Mouse (Mus musculus) thymus, adult 2 months (tissue): Measurements from ENCODE around the gene 4921524J17Rik. TPM values are rescaled to one million over a fixed set of nuclear protein-coding genes. Genes with fewer than 3 reads are reported as not detected.

Experiments
- DNase-seq: peaks from one replicate; pipeline ENCODE4 v3.0.0; 2021
- H3K27ac ChIP-seq: fragments of 200-500 bp; 2 replicates; pipeline ENCODE4 v1.5.1; 2012; ENCODE audit warnings: low read length, control low read depth; ENCODE audit not compliant: control insufficient read depth, insufficient read depth
- H3K27me3 ChIP-seq: fragments of 200-500 bp; 2 replicates; pipeline ENCODE4 v1.6.1; 2012; ENCODE audit warnings: mild to moderate bottlenecking, low read length, moderate library complexity, mixed read lengths; ENCODE audit not compliant: control insufficient read depth, insufficient read depth
- H3K36me3 ChIP-seq: fragments of 200-500 bp; 2 replicates; pipeline ENCODE4 v1.6.1; 2012; ENCODE audit warnings: mild to moderate bottlenecking, low read length, moderate library complexity; ENCODE audit not compliant: control insufficient read depth, insufficient read depth
- H3K4me1 ChIP-seq: fragments of 200-500 bp; replicated peaks from 2 replicates; pipeline ENCODE4 v1.6.1; 2012; ENCODE audit warnings: low read length; ENCODE audit not compliant: control insufficient read depth, insufficient read depth
- H3K4me3 ChIP-seq: fragments of 200-500 bp; 2 replicates; pipeline ENCODE4 v1.5.1; 2012; ENCODE audit warnings: mild to moderate bottlenecking, low read length, control low read depth, moderate library complexity; ENCODE audit not compliant: control insufficient read depth, insufficient read depth
- CTCF ChIP-seq: fragments of 200-500 bp; IDR thresholded peaks from 2 replicates; pipeline ENCODE4 v1.5.1; 2012; ENCODE audit warnings: mild to moderate bottlenecking, control low read depth, low read length, moderate library complexity, borderline replicate concordance; ENCODE audit not compliant: control insufficient read depth, poor library complexity, insufficient read depth; ENCODE audit errors: extremely low read depth
- POLR2A ChIP-seq: fragments of 200-500 bp; IDR thresholded peaks from 2 replicates; pipeline ENCODE4 v1.6.1; 2012; ENCODE audit warnings: mild to moderate bottlenecking, low read length, control low read depth, moderate library complexity; ENCODE audit not compliant: control insufficient read depth, poor library complexity, insufficient read depth; ENCODE audit errors: extremely low read depth
- WGBS: fragments of 180-500 bp; shearing (Covaris S2); methylation state at CpG from one replicate; pipeline ENCODE4 v1.1.7; 2018; 5-methylcytosine and 5-hydroxymethylcytosine counted together
- polyA plus RNA-seq: library from polyadenylated mRNA; depleted of rRNA; stranded (reverse); fragments of >200 nt; gene quantifications from 2 replicates; pipeline ENCODE4 v1.2.3, GENCODE M21; 2012

4921524J17Rik gene
- polyA plus RNA-seq, 1 experiment = 7.2 TPM

DNA sequence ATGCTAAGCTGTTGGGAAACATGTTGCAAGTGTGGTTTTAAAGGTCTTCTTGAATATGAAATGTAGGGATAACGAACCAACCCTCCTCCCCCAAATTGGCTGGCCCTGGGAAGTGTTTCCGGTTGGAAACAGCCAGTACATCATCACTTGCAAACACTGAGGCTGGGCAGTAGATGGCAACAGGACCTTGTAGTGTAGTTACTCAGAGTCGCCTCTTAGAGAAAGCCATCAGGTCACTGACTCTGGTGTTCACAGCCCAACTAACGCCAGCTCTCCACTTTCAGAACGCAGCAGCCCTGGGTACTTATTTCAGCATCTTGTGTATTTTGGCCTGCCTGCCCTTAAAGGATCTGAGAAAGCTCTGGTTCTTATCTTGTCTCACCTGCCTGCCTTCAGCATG is 28.2 kb upstream of the 4921524J17Rik start:
- DNase-seq = no peak
- 82% methylated on average over 5 of the region's 5 CpGs for WGBS

DNA sequence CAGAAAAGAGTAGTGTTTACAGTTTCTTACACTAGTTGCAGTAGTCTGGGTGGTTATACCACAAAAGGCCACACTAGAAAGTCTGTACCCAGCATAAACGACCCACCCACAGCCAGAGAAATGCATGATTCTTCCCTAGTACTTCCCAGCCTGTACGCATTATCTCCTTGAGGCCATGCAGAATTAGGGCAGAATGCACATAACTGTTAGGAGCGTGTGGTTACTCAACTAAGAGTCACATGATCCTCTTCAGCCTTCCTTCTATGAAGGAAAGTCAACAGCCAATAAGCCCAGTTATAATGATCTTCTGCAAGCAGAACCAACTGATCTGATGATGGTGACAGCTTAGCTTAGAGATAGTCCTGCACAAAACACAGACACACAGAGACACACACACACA is 26.9 kb upstream of the 4921524J17Rik start:
- Histone ChIP-seq H3K27me3 (no peaks in the 10 kb centered on the region), H3K36me3 (no peaks in the 10 kb centered on the region), H3K27ac (no peak overlapping the region), H3K4me3 (no peak overlapping the region), H3K4me1 (no peaks in the 10 kb centered on the region)
- DNase-seq = no peak
- 83% methylated on average over 3 of the region's 3 CpGs for WGBS
- no peak for TF ChIP-seq CTCF
- TF ChIP-seq POLR2A = no peak

More for the DNA sequence above, 28.2 kb upstream of the 4921524J17Rik start:
- Histone ChIP-seq H3K27me3 (no peaks in the 10 kb centered on the region), H3K4me3 (no peak overlapping the region), H3K27ac (no peak overlapping the region), H3K36me3 (no peaks in the 10 kb centered on the region), H3K4me1 (no peaks in the 10 kb centered on the region)
- TF ChIP-seq CTCF = no peak
- TF ChIP-seq POLR2A = no peak

GRCm38 (mm10) chr8:85456536-85456935 is 23.9 kb upstream of the 4921524J17Rik start:
- H3K27ac ChIP-seq = no peak overlapping the region
- H3K4me3 ChIP-seq = no peak overlapping the region
- TF ChIP-seq POLR2A (no peak), CTCF (no peak; the same call in 1 of the 2 replicates)
- no peaks in the 10 kb centered on the region for H3K36me3 ChIP-seq
- DNase-seq = peak; percentile 57
- 15% methylated on average over 14 of the region's 14 CpGs for WGBS
- peaks cover 4% of the 10 kb centered on the region; the same call in 1 of the 2 replicates for H3K4me1 ChIP-seq
- H3K27me3 ChIP-seq = no peaks in the 10 kb centered on the region

- WGBS = 72% methylated on average over 8 of the region's 8 CpGs
Observed at GRCm38 (mm10) chr8:85454750-85455149, 22.1 kb upstream of the 4921524J17Rik start.

DNA sequence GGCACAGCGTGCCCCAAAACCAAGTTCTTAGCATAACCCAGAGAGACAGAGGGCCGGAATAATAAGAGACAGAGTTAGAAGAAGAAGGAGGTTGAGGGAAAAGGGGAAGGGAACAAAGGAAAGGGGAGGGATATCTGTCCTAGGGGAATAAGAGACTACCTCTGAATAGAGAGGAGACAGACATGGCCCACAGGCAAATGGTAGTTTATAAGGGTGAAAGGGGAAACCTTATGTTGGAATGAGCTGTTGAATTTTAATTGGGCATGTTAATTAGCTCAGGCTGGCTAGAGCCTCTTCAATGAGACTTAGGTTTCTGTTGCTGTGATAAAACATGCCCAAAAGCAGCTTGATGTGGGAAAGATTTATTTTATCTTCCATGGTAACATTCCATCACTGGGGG is 20.6 kb upstream of the 4921524J17Rik start:
- no peak overlapping the region for H3K27ac ChIP-seq
- WGBS = 99% methylated on average over 2 of the region's 2 CpGs
- no peak for DNase-seq

More at GRCm38 (mm10) chr8:85454750-85455149, 22.1 kb upstream of the 4921524J17Rik start:
- Histone ChIP-seq H3K27me3 (no peaks in the 10 kb centered on the region), H3K36me3 (no peaks in the 10 kb centered on the region), H3K4me1 (peaks cover 4% of the 10 kb centered on the region; the same call in 1 of the 2 replicates), H3K4me3 (no peak overlapping the region), H3K27ac (no peak overlapping the region)
- DNase-seq = no peak
- TF ChIP-seq CTCF = no peak
- TF ChIP-seq POLR2A = no peak

GRCm38 (mm10) chr8:85452328-85452727 is 19.7 kb upstream of the 4921524J17Rik start:
- peaks cover 6% of the 10 kb centered on the region; the same call in 1 of the 2 replicates for H3K4me1 ChIP-seq
- H3K36me3 ChIP-seq = no peaks in the 10 kb centered on the region
- H3K27ac ChIP-seq = peak overlapping the region; percentile 13; the same call in 1 of the 2 replicates
- DNase-seq = peak; percentile 26
- no peak overlapping the region for H3K4me3 ChIP-seq
- no peaks in the 10 kb centered on the region for H3K27me3 ChIP-seq
- 15% methylated on average over 14 of the region's 14 CpGs for WGBS
- no peak for TF ChIP-seq CTCF
- TF ChIP-seq POLR2A = no peak

More for the DNA sequence above, 20.6 kb upstream of the 4921524J17Rik start:
- H3K4me1 ChIP-seq = peaks cover 6% of the 10 kb centered on the region; the same call in 1 of the 2 replicates
- no peaks in the 10 kb centered on the region for H3K27me3 ChIP-seq
- no peaks in the 10 kb centered on the region for H3K36me3 ChIP-seq
- no peak overlapping the region for H3K4me3 ChIP-seq
- TF ChIP-seq POLR2A = no peak
- TF ChIP-seq CTCF = no peak

DNA sequence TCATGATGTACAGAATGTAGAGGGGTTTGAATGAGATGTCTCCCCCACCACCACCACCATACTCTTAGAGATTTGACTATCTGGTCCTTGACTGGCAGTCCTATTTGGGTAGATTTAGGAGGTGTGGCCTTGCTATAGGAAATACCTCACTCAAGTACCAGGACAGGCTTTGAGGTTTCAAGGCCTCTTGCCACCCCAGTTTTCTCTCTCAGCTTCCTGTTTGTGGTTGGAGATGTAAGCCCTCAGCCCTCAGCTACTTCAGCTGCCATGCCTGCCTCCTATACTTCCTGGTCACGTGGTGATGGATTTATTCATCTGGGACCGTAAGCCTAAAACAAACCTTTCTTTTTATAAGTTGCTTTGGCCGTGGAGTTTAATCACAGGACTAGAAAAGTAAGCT is 17.7 kb upstream of the 4921524J17Rik start:
- TF ChIP-seq CTCF (no peak), POLR2A (no peak)
- WGBS = 54% methylated on average over 3 of the region's 3 CpGs

More for the DNA sequence above, 17.7 kb upstream of the 4921524J17Rik start:
- Histone ChIP-seq H3K4me3 (no peak overlapping the region), H3K27ac (no peak overlapping the region), H3K27me3 (no peaks in the 10 kb centered on the region), H3K36me3 (no peaks in the 10 kb centered on the region), H3K4me1 (peaks cover 6% of the 10 kb centered on the region; the same call in 1 of the 2 replicates)
- no peak for DNase-seq
